Mouse (Mus musculus): ENCODE data around the gene Ccdc191. TPM values are rescaled to one million over a fixed set of nuclear protein-coding genes. Genes with fewer than 3 reads are reported as not detected.

Ccdc191 gene
- polyA plus RNA-seq, 1 experiment from 2014 or later: 11.1 TPM

DNA sequence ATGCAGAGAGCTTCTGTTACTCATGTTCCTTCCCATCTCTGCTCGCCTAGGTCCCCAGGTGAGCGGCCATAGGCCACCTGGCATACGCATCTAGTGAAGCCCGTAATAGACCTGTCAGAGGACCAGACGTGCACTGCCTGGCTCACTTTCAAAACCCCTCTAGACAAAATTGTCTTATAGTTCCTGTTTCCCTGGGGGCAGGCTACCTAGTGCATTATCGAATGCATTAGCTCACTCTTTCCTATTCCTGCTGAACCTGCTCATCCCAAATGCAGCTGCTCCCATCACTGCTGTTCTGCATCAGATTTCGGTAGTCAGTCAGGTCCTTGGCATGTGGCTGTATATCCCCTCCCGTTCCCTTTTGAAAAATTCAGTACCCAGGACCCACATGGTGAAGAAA, 45.3 kb downstream of the Ccdc191 start:
- H3K27ac ChIP-seq: no peak overlapping the region
- ATAC-seq (replicated peaks; ENCODE audit: low FRiP score, low read depth) (no peak), DNase-seq (ENCODE audit: low spot score) (no peak)
- no peaks in the 10 kb centered on the region for H3K36me3 ChIP-seq (ENCODE audit: insufficient read depth, low read length)
- H3K4me2 ChIP-seq (ENCODE audit: low read length): no peak overlapping the region
- no peak overlapping the region for H3K4me3 ChIP-seq (replicated peaks; ENCODE audit: low read depth, low read length)
- H3K9me3 ChIP-seq (replicated peaks; ENCODE audit: low read length): no peaks in the 10 kb centered on the region
- H3K4me1 ChIP-seq (replicated peaks; ENCODE audit: insufficient read depth, low read length): no peaks in the 10 kb centered on the region
- TF ChIP-seq CTCF (IDR thresholded peaks at IDR 0.05; ENCODE audit: low read depth): no peak
- H3K9ac ChIP-seq (ENCODE audit: low read depth, low read length): no peak overlapping the region
- no peaks in the 10 kb centered on the region for H3K27me3 ChIP-seq (ENCODE audit: insufficient read depth, low read length)
- 89% methylated on average over 8 of the region's 8 CpGs for WGBS

DNA sequence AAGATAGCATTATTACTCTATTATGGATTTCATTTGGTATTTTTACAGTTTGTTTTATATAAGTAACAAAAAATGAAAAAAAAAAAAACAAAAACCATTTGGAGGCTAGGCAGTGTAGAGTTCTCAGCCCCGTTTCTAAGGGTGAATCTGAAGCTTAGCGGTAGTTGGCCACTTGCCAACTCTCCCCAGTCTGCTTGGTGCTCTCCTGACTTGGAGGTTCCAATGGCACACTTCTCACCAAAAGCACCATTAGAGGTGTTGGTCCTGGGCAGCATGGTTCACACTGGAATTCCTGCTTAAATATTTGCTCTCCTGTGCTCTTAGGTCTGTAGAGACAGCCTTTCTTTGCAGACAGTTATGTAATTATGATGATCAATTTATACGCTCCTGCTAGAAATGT, 45.8 kb downstream of the Ccdc191 start:
- no peak for DNase-seq (ENCODE audit: low spot score)
- no peaks in the 10 kb centered on the region for H3K36me3 ChIP-seq (ENCODE audit: insufficient read depth, low read length)
- no peaks in the 10 kb centered on the region for H3K4me1 ChIP-seq (replicated peaks; ENCODE audit: insufficient read depth, low read length)
- H3K27ac ChIP-seq: no peak overlapping the region
- no peak overlapping the region for H3K9ac ChIP-seq (ENCODE audit: low read depth, low read length)
- H3K27me3 ChIP-seq (ENCODE audit: insufficient read depth, low read length): no peaks in the 10 kb centered on the region
- no peak overlapping the region for H3K4me2 ChIP-seq (ENCODE audit: low read length)
- no peak for ATAC-seq (replicated peaks; ENCODE audit: low FRiP score, low read depth)
- 65% methylated on average over 3 of the region's 3 CpGs for WGBS
- H3K4me3 ChIP-seq (replicated peaks; ENCODE audit: low read depth, low read length): no peak overlapping the region
- no peak for TF ChIP-seq CTCF (IDR thresholded peaks at IDR 0.05; ENCODE audit: low read depth)
- no peaks in the 10 kb centered on the region for H3K9me3 ChIP-seq (replicated peaks; ENCODE audit: low read length)

DNA sequence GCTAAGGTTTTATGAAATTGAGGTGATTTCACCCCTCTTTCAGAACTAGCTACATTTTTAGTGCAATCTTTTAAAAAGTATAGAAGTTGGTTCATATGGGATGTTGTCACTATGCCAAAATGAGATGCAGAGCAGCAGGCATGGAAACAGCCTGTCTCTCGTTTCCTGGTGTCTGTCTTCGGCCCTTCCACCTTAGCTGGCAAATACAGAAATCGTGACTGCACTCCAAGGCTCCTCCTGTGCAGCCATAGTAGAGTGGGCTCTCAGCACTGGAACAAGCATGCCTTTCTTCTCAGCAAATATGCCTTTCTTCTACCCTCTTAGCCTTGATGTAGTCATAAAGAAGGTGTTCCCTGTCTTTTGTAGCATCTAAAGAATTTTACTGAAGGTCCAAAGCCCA, 46.3 kb downstream of the Ccdc191 start:
- H3K9me3 ChIP-seq (replicated peaks; ENCODE audit: low read length): no peaks in the 10 kb centered on the region
- WGBS: 65% methylated on average over 3 of the region's 3 CpGs
- no peaks in the 10 kb centered on the region for H3K36me3 ChIP-seq (ENCODE audit: insufficient read depth, low read length)
- DNase-seq (ENCODE audit: low spot score) (no peak), ATAC-seq (replicated peaks; ENCODE audit: low FRiP score, low read depth) (no peak)
- no peak overlapping the region for H3K4me3 ChIP-seq (replicated peaks; ENCODE audit: low read depth, low read length)
- no peaks in the 10 kb centered on the region for H3K27me3 ChIP-seq (ENCODE audit: insufficient read depth, low read length)
- no peak for TF ChIP-seq CTCF (IDR thresholded peaks at IDR 0.05; ENCODE audit: low read depth)
- H3K4me2 ChIP-seq (ENCODE audit: low read length): no peak overlapping the region
- H3K4me1 ChIP-seq (replicated peaks; ENCODE audit: insufficient read depth, low read length): no peaks in the 10 kb centered on the region
- H3K9ac ChIP-seq (ENCODE audit: low read depth, low read length): no peak overlapping the region
- no peak overlapping the region for H3K27ac ChIP-seq

DNA sequence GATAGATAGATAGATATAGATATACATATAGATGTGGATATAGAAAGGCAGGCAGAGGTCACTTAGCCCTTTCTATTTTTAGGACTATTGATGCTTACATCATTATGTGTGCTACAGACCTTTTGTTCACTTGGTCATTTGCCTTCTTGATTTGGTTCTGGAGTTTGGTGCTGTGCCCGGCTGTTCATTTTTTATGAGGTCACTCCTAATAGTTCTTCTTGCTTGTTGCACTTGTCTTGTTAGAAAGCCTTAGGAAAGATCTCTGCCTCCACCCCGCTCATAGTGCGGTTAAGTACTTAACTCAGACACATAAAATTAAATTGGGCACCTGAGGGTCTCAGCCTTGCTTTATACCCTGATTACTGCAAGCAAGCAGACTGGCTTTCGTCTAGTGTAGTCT, 51.2 kb downstream of the Ccdc191 start:
- Histone ChIP-seq H3K36me3 (ENCODE audit: insufficient read depth, low read length) (no peaks in the 10 kb centered on the region), H3K9me3 (replicated peaks; ENCODE audit: low read length) (no peaks in the 10 kb centered on the region), H3K4me3 (replicated peaks; ENCODE audit: low read depth, low read length) (no peak overlapping the region), H3K27me3 (ENCODE audit: insufficient read depth, low read length) (no peaks in the 10 kb centered on the region), H3K4me2 (ENCODE audit: low read length) (no peak overlapping the region), H3K4me1 (replicated peaks; ENCODE audit: insufficient read depth, low read length) (no peaks in the 10 kb centered on the region), H3K27ac (no peak overlapping the region), H3K9ac (ENCODE audit: low read depth, low read length) (no peak overlapping the region)
- no peak for TF ChIP-seq CTCF (IDR thresholded peaks at IDR 0.05; ENCODE audit: low read depth)
- DNase-seq (ENCODE audit: low spot score) (no peak), ATAC-seq (replicated peaks; ENCODE audit: low FRiP score, low read depth) (no peak)
- WGBS: 88% methylated on average over 4 of the region's 4 CpGs

DNA sequence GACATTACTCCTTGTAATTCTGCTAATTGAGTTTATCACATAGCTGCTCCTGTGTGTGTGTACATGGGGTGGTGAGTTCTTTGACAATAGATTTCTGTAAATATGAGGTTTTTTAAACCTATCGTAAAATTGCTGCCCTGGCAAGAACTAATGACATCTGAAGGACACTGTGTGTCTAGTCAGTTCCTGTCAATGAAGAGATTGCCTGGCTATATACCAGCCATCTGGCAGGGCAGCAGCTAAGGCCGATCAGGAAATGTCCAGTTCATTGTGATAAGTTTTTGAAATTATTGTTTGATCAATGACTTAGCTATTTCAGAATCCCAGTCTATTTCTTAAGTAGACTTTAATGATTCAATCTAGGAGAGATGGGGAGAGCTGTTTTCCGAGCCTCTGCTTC, 55.8 kb downstream of the Ccdc191 start:
- 87% methylated on average over 3 of the region's 3 CpGs for WGBS
- Histone ChIP-seq H3K36me3 (ENCODE audit: insufficient read depth, low read length) (no peaks in the 10 kb centered on the region), H3K9ac (ENCODE audit: low read depth, low read length) (no peak overlapping the region), H3K4me2 (ENCODE audit: low read length) (no peak overlapping the region), H3K27ac (no peak overlapping the region), H3K4me3 (replicated peaks; ENCODE audit: low read depth, low read length) (no peak overlapping the region), H3K4me1 (replicated peaks; ENCODE audit: insufficient read depth, low read length) (no peaks in the 10 kb centered on the region), H3K9me3 (replicated peaks; ENCODE audit: low read length) (no peaks in the 10 kb centered on the region), H3K27me3 (ENCODE audit: insufficient read depth, low read length) (no peaks in the 10 kb centered on the region)
- ATAC-seq (replicated peaks; ENCODE audit: low FRiP score, low read depth) (no peak), DNase-seq (ENCODE audit: low spot score) (no peak)
- no peak for TF ChIP-seq CTCF (IDR thresholded peaks at IDR 0.05; ENCODE audit: low read depth)

DNA sequence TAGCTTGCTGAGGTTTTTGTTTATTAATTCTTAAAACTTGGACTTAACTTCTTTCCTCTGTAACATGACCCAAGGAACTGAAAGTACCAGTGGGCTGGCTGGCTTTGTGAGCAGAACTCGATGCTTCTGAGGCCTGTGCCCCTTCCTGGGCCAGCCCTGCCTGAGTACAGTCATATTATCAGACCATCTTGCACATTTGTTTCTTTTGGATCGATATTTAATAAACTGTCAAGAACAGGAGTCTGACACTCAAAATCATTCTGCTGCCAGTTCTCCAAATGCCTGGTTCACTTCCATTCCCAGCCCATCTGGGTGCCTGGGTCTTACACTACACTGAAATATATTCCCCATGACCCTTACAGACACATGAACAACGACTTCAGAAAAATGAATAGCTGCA, 56.3 kb downstream of the Ccdc191 start:
- Histone ChIP-seq H3K36me3 (ENCODE audit: insufficient read depth, low read length) (no peaks in the 10 kb centered on the region), H3K27ac (no peak overlapping the region), H3K9ac (ENCODE audit: low read depth, low read length) (no peak overlapping the region), H3K4me2 (ENCODE audit: low read length) (no peak overlapping the region), H3K4me1 (replicated peaks; ENCODE audit: insufficient read depth, low read length) (no peaks in the 10 kb centered on the region), H3K27me3 (ENCODE audit: insufficient read depth, low read length) (no peaks in the 10 kb centered on the region), H3K9me3 (replicated peaks; ENCODE audit: low read length) (no peaks in the 10 kb centered on the region), H3K4me3 (replicated peaks; ENCODE audit: low read depth, low read length) (no peak overlapping the region)
- DNase-seq (ENCODE audit: low spot score) (no peak), ATAC-seq (replicated peaks; ENCODE audit: low FRiP score, low read depth) (no peak)
- TF ChIP-seq CTCF (IDR thresholded peaks at IDR 0.05; ENCODE audit: low read depth): no peak
- WGBS: 65% methylated on average over 3 of the region's 3 CpGs

DNA sequence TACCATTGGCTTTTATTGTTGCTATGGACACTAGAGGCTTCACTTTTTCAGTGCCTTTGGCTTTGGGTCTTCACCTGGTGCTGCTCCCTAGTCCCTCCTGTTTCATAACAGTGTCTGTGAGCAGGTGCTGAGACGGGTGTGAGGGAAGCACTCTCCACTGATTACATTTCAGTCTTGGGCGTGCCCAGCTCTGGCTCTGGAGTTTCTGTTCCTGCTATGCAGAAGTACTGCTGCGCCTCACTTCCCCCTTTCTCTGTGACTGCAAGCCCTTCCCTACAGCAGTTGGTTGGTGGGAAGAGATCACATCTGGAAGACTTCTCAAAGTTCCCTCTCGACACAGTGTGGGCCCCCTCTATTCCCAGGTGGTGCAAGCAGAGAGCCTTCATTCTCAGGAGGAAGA, 62.0 kb downstream of the Ccdc191 start:
- TF ChIP-seq CTCF (IDR thresholded peaks at IDR 0.05; ENCODE audit: low read depth): no peak
- H3K27ac ChIP-seq: no peak overlapping the region
- H3K9me3 ChIP-seq (replicated peaks; ENCODE audit: low read length): no peaks in the 10 kb centered on the region
- no peak overlapping the region for H3K9ac ChIP-seq (ENCODE audit: low read depth, low read length)
- no peak for ATAC-seq (replicated peaks; ENCODE audit: low FRiP score, low read depth)
- WGBS: 78% methylated on average over 4 of the region's 4 CpGs
- no peaks in the 10 kb centered on the region for H3K27me3 ChIP-seq (ENCODE audit: insufficient read depth, low read length)
- H3K4me1 ChIP-seq (replicated peaks; ENCODE audit: insufficient read depth, low read length): no peaks in the 10 kb centered on the region
- no peak overlapping the region for H3K4me3 ChIP-seq (replicated peaks; ENCODE audit: low read depth, low read length)
- no peak overlapping the region for H3K4me2 ChIP-seq (ENCODE audit: low read length)
- DNase-seq (ENCODE audit: low spot score): no peak
- H3K36me3 ChIP-seq (ENCODE audit: insufficient read depth, low read length): 0 out of 2 replicates have a peak, but pooled peaks cover 4% of the 10 kb centered on the region
